Mouse (Mus musculus): ENCODE measurements around the gene Olfr488.
"Not testable (repeated sequence)": the region's sequence is repeated elsewhere in the genome, so short reads cannot be mapped to it uniquely, and the experiment has no call there.

Gene Olfr488

DNA sequence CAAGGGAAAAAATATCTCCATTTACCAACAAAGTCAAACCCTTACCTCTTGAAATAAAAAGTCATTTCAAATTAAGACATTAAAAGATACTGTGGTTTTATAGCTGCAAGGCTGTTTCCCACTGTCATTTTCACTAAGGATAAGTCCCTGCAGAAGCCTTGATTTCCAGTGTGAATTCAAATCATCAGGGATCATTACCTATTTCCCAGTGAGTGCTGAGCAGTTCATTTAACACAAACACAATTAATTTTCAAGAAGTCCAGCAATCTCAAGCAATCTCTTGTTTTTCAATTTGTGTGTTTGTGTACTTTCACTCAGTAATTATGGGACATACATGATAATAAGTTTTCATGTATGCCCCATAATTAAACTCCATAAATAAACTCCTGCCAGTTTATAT lies at the start of gene Olfr488:
TSS of gene Olfr488 (minus strand) at position 101 of the 400 bp plus-strand sequence.
- DNase-seq: no peak

- no peak for DNase-seq
Measured at GRCm38 (mm10) chr7:108288834-108289233, 30.7 kb upstream of the Olfr488 start, which contains the start of gene Olfr490. Gene Olfr490 (minus strand): TSS chr7:108288934.

DNA sequence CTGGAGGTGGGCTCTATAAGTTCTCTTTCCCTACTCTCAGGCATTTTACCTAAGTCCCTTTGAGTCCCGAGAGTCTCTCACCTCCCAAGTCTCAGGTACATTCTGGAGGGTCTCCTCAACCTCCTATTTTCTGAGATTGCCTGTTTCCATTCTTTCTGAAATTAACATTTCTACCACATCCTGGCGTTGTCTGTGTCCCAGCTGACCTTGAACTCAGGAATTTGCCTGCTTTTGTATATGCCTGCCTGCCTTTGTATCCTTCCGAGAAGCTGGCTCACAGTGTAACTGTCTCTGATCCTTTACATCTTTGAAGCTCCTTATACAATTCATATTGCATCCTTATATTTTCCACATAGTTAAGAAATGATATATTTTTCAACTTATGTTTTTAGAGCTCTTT lies 24.6 kb downstream of the Olfr488 start:
- DNase-seq: no peak

- DNase-seq: not testable (repeated sequence)
Measured at GRCm38 (mm10) chr7:108214536-108214935, 43.6 kb downstream of the Olfr488 start, which contains the start of gene Olfr487. Gene Olfr487 (minus strand): TSS chr7:108214636.

All from retina, postnatal 1 day (tissue).